Mouse (Mus musculus) embryonic stem cell, embryonic (primary cell): ENCODE results near the gene Esrra.
"Not testable (repeated sequence)": the region's sequence is repeated elsewhere in the genome, so short reads cannot be mapped to it uniquely, and the experiment has no call there.

ENCODE experiments used
- CTCF ChIA-PET, 4 experiments: fragments of 300-600 bp in 2 of 4; fragments of 350-600 bp in 2 of 4; sonication (Branson Sonifier 250); formaldehyde crosslinking; loops; one replicate each; lab custom pipeline; 2022; ENCODE audit warnings: inconsistent platforms in 2 of 4; lab: Charles Lee
- POLR2A ChIA-PET, 4 experiments: fragments of 300-600 bp in 2 of 4; fragments of 350-600 bp in 2 of 4; sonication (Branson Sonifier 250); formaldehyde crosslinking; loops; one replicate each; lab custom pipeline; 2022; ENCODE audit warnings: antibody characterized with exemption in 4 of 4, inconsistent platforms in 1 of 4; lab: Charles Lee

The Esrra gene

GRCm38 (mm10) chr19:6907811-6908540, 13.6 kb downstream of the Esrra start:
- ChIA-PET POLR2A (interaction anchor here in 2 of 4 experiments (5.6 to 6.8 kb wide), 2 partner anchors 14 kb away, joined by 43 to 58 read pairs; partner anchors contain the start of gene Esrra (in 2 of the 2)), CTCF (no interaction called here)

GRCm38 (mm10) chr19:6907094-6907493, 14.5 kb downstream of the Esrra start:
- CTCF ChIA-PET: no interaction called here
- POLR2A ChIA-PET: interaction anchor here in 1 of 4 experiments (5.6 kb wide), 1 partner anchor 14 kb away, joined by 43 read pairs; the partner anchor contains the start of gene Esrra

DNA sequence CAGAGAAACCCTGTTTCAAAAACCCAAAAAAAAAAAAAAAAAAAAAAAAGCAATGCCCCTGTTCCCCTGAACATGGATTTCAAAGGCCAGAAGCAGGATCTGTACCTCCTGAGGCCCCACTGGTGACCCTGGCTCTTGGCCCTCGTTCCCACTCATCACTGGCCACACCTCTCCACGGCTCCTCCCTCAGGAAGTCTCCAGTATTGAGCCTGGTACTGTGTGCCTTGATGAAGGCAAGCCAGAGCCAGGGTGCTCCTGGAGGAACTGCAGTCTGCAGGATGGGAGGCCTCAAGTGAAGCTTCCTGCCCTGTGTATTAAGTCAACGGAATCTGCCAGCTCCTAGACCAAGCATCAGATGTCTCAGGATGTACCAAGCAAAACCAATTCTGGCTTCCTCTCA, 15.4 kb downstream of the Esrra start:
- ChIA-PET CTCF (interaction anchor here in 1 of 4 experiments (0.6 kb wide), 1 partner anchor 227 kb away, joined by 3 read pairs; no protein-coding TSS in a partner anchor), POLR2A (interaction anchor here in 2 of 4 experiments (0.6 kb wide), 2 partner anchors 134 to 635 kb away, joined by 4 to 7 read pairs; partner anchors contain the start of gene Stip1 (in 1 of the 2))

- ChIA-PET POLR2A (interaction anchor here in 2 of 4 experiments (0.6 to 1.1 kb wide), 3 partner anchors 17 to 635 kb away, joined by 3 to 7 read pairs (median 4); partner anchors contain the start of gene Stip1 (in 1 of the 2)), CTCF (interaction anchor here in 1 of 4 experiments (0.6 kb wide), 1 partner anchor 227 kb away, joined by 3 read pairs; no protein-coding TSS in a partner anchor)
Observed at GRCm38 (mm10) chr19:6905498-6906159, 16.0 kb downstream of the Esrra start.

GRCm38 (mm10) chr19:6904846-6905245, 16.8 kb downstream of the Esrra start:
- POLR2A ChIA-PET: interaction anchor here in 1 of 4 experiments (1.1 kb wide), 1 partner anchor 16 kb away, joined by 3 read pairs; no protein-coding TSS in a partner anchor
- CTCF ChIA-PET: no interaction called here

DNA sequence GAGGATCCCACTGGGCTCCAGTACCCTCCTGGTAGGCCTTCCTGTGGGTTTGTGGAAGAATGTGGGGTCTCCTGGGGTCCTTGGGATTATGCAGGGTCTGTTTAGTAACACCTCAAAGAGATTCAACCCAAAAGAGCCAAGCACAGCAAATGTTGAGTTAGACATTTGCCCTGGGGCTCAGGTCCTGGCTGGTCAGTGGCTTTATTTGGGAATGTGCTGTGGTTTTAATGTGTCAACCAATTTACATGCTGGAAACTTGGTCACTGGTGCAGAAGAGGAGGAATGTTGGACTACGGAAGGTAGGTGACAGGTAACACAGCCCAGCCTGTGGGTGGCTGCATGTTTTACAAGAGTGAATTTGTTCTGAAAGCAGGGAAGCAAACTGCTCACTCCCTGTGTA, 18.6 kb downstream of the Esrra start:
- CTCF ChIA-PET: no interaction called here
- POLR2A ChIA-PET: no interaction called here

DNA sequence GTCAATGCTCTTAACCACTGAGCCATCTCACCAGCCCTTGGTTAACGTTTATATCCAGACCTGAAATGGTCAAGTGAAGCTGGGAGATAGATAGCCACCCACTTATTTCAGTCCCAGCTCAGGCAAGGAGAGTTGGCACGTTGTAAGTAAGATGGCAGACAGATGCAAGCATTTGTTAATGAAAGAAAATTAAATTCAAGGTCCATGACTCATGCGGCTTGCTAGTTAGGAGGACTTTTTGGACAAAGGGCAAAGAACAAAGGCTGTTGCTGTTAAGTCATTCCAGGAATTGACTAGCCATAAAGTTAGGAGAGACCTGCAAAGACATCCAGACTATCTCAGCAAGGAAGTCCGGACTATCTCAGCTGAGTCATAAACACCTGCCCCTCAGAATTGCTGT, 22.0 kb downstream of the Esrra start:
- ChIA-PET POLR2A (interaction anchor here in 1 of 4 experiments (1.2 to 1.8 kb wide), 2 partner anchors 22 to 76 kb away, joined by 3 to 4 read pairs; partner anchors contain the start of genes Esrra and Plcb3), CTCF (interaction anchor here in 1 of 4 experiments (0.6 kb wide), 1 partner anchor 805 kb away, joined by 5 read pairs; no protein-coding TSS in a partner anchor)

- POLR2A ChIA-PET, CTCF ChIA-PET: not testable (repeated sequence)
Observed at GRCm38 (mm10) chr19:6895608-6896305, 25.9 kb downstream of the Esrra start.

- CTCF ChIA-PET: no interaction called here
- POLR2A ChIA-PET: interaction anchor here in 2 of 4 experiments (0.6 to 1.1 kb wide), 10 partner anchors 9 to 918 kb away, joined by 3 to 6 read pairs (median 4); partner anchors contain the start of genes Trmt112 (in 2 of the 2), Bad (in 1 of the 2) and Esrra (in 1 of the 2)
Observed at GRCm38 (mm10) chr19:6893731-6894451, 27.7 kb downstream of the Esrra start.

- CTCF ChIA-PET: no interaction called here
- POLR2A ChIA-PET: no interaction called here
Observed at GRCm38 (mm10) chr19:6892512-6892911, 29.1 kb downstream of the Esrra start.

- POLR2A ChIA-PET: interaction anchor here in 2 of 4 experiments (0.7 to 1.2 kb wide), 3 partner anchors 63 to 119 kb away, joined by 3 to 11 read pairs (median 3); partner anchors contain the start of gene Gpr137 (in 1 of the 2)
- CTCF ChIA-PET: interaction anchor here (0.6 to 1.5 kb wide), 8 partner anchors 8 to 194 kb away, joined by 3 to 8 read pairs (median 3); partner anchors contain the start of gene Ccdc88b (in 1 of the 4)
Observed at GRCm38 (mm10) chr19:6877965-6878364, 43.6 kb downstream of the Esrra start.

DNA sequence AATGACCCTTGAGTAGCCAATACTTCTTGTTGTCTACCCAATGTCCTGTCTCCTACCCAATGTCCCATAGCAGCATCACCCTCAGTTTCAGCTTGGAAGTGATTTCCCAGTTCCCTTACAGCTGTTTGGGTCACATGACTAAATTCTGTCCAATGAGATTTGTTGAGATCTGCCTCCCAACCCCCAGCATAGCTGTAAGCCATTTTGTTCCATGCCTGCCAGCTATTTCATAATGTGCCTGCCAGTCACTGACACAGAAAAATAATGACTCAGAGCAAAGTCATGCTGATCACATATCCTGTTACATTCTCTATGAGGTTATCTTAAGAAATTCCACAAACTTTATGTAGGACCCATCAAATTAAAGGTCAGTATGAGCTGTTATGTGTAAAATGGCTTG, 44.8 kb downstream of the Esrra start:
- CTCF ChIA-PET: no interaction called here
- POLR2A ChIA-PET: no interaction called here

DNA sequence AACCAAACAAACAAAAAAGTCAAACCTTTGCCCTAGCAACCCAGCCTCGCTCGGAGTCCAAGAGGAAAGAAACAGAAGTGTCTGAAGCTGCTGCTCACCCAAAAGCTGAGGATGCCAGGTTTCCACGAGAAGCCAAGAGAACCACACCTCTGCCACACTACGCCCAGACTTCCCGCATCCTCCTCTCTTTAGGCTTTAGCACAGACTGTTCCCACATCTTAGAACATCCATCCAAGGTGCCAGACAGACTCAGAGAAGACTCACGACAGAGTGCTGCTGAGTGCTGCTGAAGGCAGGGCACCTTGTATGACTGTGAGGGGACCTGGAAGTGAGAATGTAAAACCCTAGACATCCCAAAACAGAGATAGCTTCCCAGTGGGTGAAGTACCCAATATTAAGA, 45.8 kb downstream of the Esrra start:
- ChIA-PET CTCF (no interaction called here), POLR2A (interaction anchor here in 3 of 4 experiments (0.6 to 1.8 kb wide), 4 partner anchors 10 to 478 kb away, joined by 3 to 4 read pairs (median 4); partner anchors contain the start of genes Prdx5 (in 1 of the 3) and Trmt112 (in 1 of the 3))

GRCm38 (mm10) chr19:6874257-6874656, 47.4 kb downstream of the Esrra start:
- ChIA-PET POLR2A (interaction anchor here in 3 of 4 experiments (0.6 to 1.8 kb wide), 7 partner anchors 9 to 509 kb away, joined by 3 to 5 read pairs (median 4); partner anchors contain the start of gene Stip1 (in 1 of the 3)), CTCF (interaction anchor here in 3 of 4 experiments (0.5 to 1.5 kb wide), 4 partner anchors 18 to 382 kb away, joined by 3 to 7 read pairs (median 4); no protein-coding TSS in a partner anchor)

GRCm38 (mm10) chr19:6872701-6873100, 48.9 kb downstream of the Esrra start:
- ChIA-PET CTCF (interaction anchor here in 1 of 4 experiments (1.4 kb wide), 1 partner anchor 381 kb away, joined by 4 read pairs; no protein-coding TSS in a partner anchor), POLR2A (interaction anchor here in 3 of 4 experiments (1.0 to 1.3 kb wide), 4 partner anchors 55 to 227 kb away, joined by 3 to 4 read pairs (median 4); no protein-coding TSS in a partner anchor)

GRCm38 (mm10) chr19:6871574-6872271, 49.9 kb downstream of the Esrra start:
- CTCF ChIA-PET: interaction anchor here (0.5 to 1.5 kb wide), 27 partner anchors 11 to 1299 kb away, joined by 3 to 8 read pairs (median 4); partner anchors contain the start of genes Esrra (in 2 of the 4), Bad (in 1 of the 4) and Gpr137 (in 1 of the 4)

More at GRCm38 (mm10) chr19:6871574-6872271, 49.9 kb downstream of the Esrra start:
- POLR2A ChIA-PET: interaction anchor here (0.6 to 1.4 kb wide), 13 partner anchors 10 to 226 kb away, joined by 3 to 6 read pairs (median 3); partner anchors contain the start of genes Trmt112 (in 2 of the 4) and Prdx5 (in 1 of the 4)
